ENCODE assay signal across 8 mouse cellular contexts in the genomic region with DNA sequence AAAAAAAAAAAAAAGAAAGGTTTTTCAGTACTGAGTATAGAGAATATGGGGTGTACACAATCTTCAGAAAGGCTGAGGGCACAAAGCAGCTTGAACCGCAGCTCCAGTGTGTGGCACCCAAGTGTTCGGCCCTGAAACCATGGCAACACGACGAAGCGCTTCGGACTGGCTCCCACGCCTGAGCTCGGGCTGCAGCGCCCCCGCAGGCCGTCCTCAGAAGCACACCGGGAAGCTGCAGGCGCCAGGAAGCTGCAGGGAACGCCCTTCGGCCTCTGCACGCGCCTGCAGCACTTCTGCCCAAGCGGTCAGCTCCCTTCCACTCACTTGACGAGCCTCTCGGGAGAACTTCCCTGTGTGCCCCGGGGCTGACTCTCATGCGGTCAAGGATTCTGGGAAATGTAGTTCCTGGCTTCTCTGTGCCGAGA. TPM values are rescaled to one million over a fixed set of nuclear protein-coding genes. Genes with fewer than 3 reads are reported as not detected.
DNase-seq lines count a peak whose midpoint lies in the region; ATAC-seq lines count a peak whose summit lies in the region.

No protein-coding gene starts in this region.

- no peaks in the 10 kb centered on the region for H3K9me3 ChIP-seq in heart, embryonic 13.5 days
- H3K9me3 ChIP-seq in liver, embryonic 12.5 days (replicated peaks), result no peaks in the 10 kb centered on the region
- no peaks in the 10 kb centered on the region for H3K9me3 ChIP-seq in stomach, embryonic 15.5 days

- peaks cover 31% of the 10 kb centered on the region for H3K4me1 ChIP-seq in heart, embryonic 13.5 days
- peaks cover 47% of the 10 kb centered on the region for H3K4me1 ChIP-seq in liver, embryonic 12.5 days
- peaks cover 9% of the 10 kb centered on the region; the same call in 1 of the 2 replicates for H3K4me1 ChIP-seq in stomach, embryonic 15.5 days

- peak; percentile 98 for ATAC-seq in erythroid progenitor cell, adult 5-6 weeks (replicated peaks; ENCODE audit: low FRiP score, poor library complexity, severe bottlenecking)
- ATAC-seq in heart, embryonic 13.5 days (ENCODE audit: extremely low read depth, insufficient number of reproducible peaks, low FRiP score, low TSS enrichment), result peak; percentile 84
- ATAC-seq in liver, embryonic 12.5 days, result peak; percentile 86
- ATAC-seq in stomach, embryonic 15.5 days (ENCODE audit: insufficient read depth, low FRiP score, low read depth), result peak; percentile 94

- H3K9ac ChIP-seq in heart, embryonic 13.5 days, result peak overlapping the region; percentile 65; the same call in 1 of the 2 replicates
- no peak overlapping the region for H3K9ac ChIP-seq in liver, embryonic 12.5 days
- no peak overlapping the region for H3K9ac ChIP-seq in stomach, embryonic 15.5 days

- no peaks in the 10 kb centered on the region for H3K27me3 ChIP-seq in heart, embryonic 13.5 days (replicated peaks)
- H3K27me3 ChIP-seq in liver, embryonic 12.5 days (replicated peaks), result no peaks in the 10 kb centered on the region
- H3K27me3 ChIP-seq in stomach, embryonic 15.5 days (replicated peaks), result no peaks in the 10 kb centered on the region

- WGBS in heart, embryonic 13.5 days, result under 1% methylated on average over 23 of the region's 23 CpGs
- WGBS in liver, embryonic 12.5 days (ENCODE audit: insufficient replicate concordance), result under 1% methylated on average over 23 of the region's 23 CpGs
- WGBS in stomach, embryonic 15.5 days, result under 1% methylated on average over 23 of the region's 23 CpGs

- H3K4me2 ChIP-seq in heart, embryonic 13.5 days, result peak overlapping the region; percentile 71
- H3K4me2 ChIP-seq in liver, embryonic 12.5 days, result peak overlapping the region; percentile 84
- H3K4me2 ChIP-seq in stomach, embryonic 15.5 days, result peak overlapping the region; percentile 56

- peak overlapping the region; percentile 65 for H3K27ac ChIP-seq in heart, embryonic 13.5 days (replicated peaks)
- H3K27ac ChIP-seq in liver, embryonic 12.5 days, result peak overlapping the region; percentile 81
- peak overlapping the region; percentile 77 for H3K27ac ChIP-seq in stomach, embryonic 15.5 days

- no peaks in the 10 kb centered on the region for H3K36me3 ChIP-seq in heart, embryonic 13.5 days
- no peaks in the 10 kb centered on the region for H3K36me3 ChIP-seq in liver, embryonic 12.5 days
- no peaks in the 10 kb centered on the region for H3K36me3 ChIP-seq in stomach, embryonic 15.5 days

- H3K4me3 ChIP-seq in heart, embryonic 13.5 days, result peak overlapping the region; percentile 45
- peak overlapping the region; percentile 50 for H3K4me3 ChIP-seq in liver, embryonic 12.5 days
- H3K4me3 ChIP-seq in stomach, embryonic 15.5 days (replicated peaks), result peak overlapping the region; percentile 23

- DNase-seq in CD4-positive helper T cell, adult 2 months (ENCODE audit: low read depth, low spot score), result peak; percentile 91
- DNase-seq in brain, embryonic 18.5 days (ENCODE audit: low read depth, low spot score), result peak; percentile 81
- peak; percentile 98 for DNase-seq in kidney, postnatal 10 days
- DNase-seq in natural killer cell, adult 2 months (ENCODE audit: low spot score in 2 of 2), result peak; percentile 79 to 87

RNA-seq across cellular contexts. Expression of gene Cln6, which starts 9.9 kb away (rescaled TPM):
- 18.9 and 29.6 TPM in 2 replicates for total RNA-seq in erythroid progenitor cell, adult 5-6 weeks (2015; ENCODE audit: low replicate concordance)
- 5.3 and 7.2 TPM in 2 replicates for total RNA-seq in erythroid progenitor cell, adult 5-6 weeks (2017; ENCODE audit: low replicate concordance)
- 18.8 and 19.5 TPM in 2 replicates for polyA plus RNA-seq in heart, embryonic 13.5 days (2015; fragmentation: Nextera tagmentation; extraction: Ambion mirVana)
- 15.2 and 18.5 TPM in 2 replicates for polyA plus RNA-seq in liver, embryonic 12.5 days (2016; fragmentation: Nextera tagmentation; extraction: Ambion mirVana)
- 22.3 and 24.3 TPM in 2 replicates for polyA plus RNA-seq in stomach, embryonic 15.5 days (2015; fragmentation: Nextera tagmentation; extraction: Ambion mirVana)

RNA-seq across cellular contexts. Expression of gene Fem1b, which starts 16.9 kb away (rescaled TPM):
- total RNA-seq in erythroid progenitor cell, adult 5-6 weeks (2015; ENCODE audit: low replicate concordance), result 9.7 and 24.7 TPM in 2 replicates
- total RNA-seq in erythroid progenitor cell, adult 5-6 weeks (2017; ENCODE audit: low replicate concordance), result 24.1 and 25.0 TPM in 2 replicates
- 12.2 and 12.7 TPM in 2 replicates for polyA plus RNA-seq in heart, embryonic 13.5 days (2015; fragmentation: Nextera tagmentation; extraction: Ambion mirVana)
- polyA plus RNA-seq in liver, embryonic 12.5 days (2016; fragmentation: Nextera tagmentation; extraction: Ambion mirVana), result 19.5 and 20.3 TPM in 2 replicates
- polyA plus RNA-seq in stomach, embryonic 15.5 days (2015; fragmentation: Nextera tagmentation; extraction: Ambion mirVana), result 17.1 and 18.7 TPM in 2 replicates

RNA-seq across cellular contexts. Expression of gene Calml4, which starts 29.2 kb away (rescaled TPM):
- total RNA-seq in erythroid progenitor cell, adult 5-6 weeks (2015; ENCODE audit: low replicate concordance), result not detected in 2 replicates
- total RNA-seq in erythroid progenitor cell, adult 5-6 weeks (2017; ENCODE audit: low replicate concordance), result not detected in 2 replicates
- 1.7 and 2.4 TPM in 2 replicates for polyA plus RNA-seq in heart, embryonic 13.5 days (2015; fragmentation: Nextera tagmentation; extraction: Ambion mirVana)
- 1.2 and 2.7 TPM in 2 replicates for polyA plus RNA-seq in liver, embryonic 12.5 days (2016; fragmentation: Nextera tagmentation; extraction: Ambion mirVana)
- 55.5 and 58.4 TPM in 2 replicates for polyA plus RNA-seq in stomach, embryonic 15.5 days (2015; fragmentation: Nextera tagmentation; extraction: Ambion mirVana)

Comparison
In these comparisons a context has a peak if more than half of its experiments do, and no peak if none do; other contexts are left out.
1. Peak in every context shown above with its lines: DNase-seq, ATAC-seq, H3K4me3 ChIP-seq and H3K27ac ChIP-seq.
2. RNA of gene Calml4, which starts 29.2 kb away (polyA plus RNA-seq): 55.5 to 58.4 TPM in stomach, embryonic 15.5 days; 1.2 to 2.7 TPM in liver, embryonic 12.5 days and 1.7 to 2.4 TPM in heart, embryonic 13.5 days; every median in the first group is over 10 times any median in the second.